Mouse (Mus musculus) forebrain, embryonic 14.5 days (tissue): ENCODE data around the gene 1700003F12Rik. TPM values are rescaled to one million over a fixed set of nuclear protein-coding genes. Genes with fewer than 3 reads are reported as not detected.

ENCODE experiments used
- ATAC-seq: fragments of 200-750 bp; cut with Nextera tagmentation; 2 replicates; pipeline ENCODE4 v1.8.0; 2017; ENCODE audit warnings: mild to moderate bottlenecking, moderate library complexity
- DNase-seq: peaks from one replicate; pipeline ENCODE4 v3.0.0-alpha.2; 2015; ENCODE audit warnings: low spot score
- H3K27ac ChIP-seq: fragments of 300-500 bp; sonication (generic); 2 replicates; pipeline ENCODE4 v1.5.1; 2014; ENCODE audit warnings: low read depth, mild to moderate bottlenecking, control low read depth, low read length, moderate library complexity
- H3K27me3 ChIP-seq: fragments of 300-500 bp; sonication (generic); replicated peaks from 2 replicates; pipeline ENCODE4 v1.6.1; 2014; ENCODE audit warnings: low read length, control low read depth, mixed read lengths; ENCODE audit not compliant: control insufficient read depth, insufficient read depth
- H3K36me3 ChIP-seq: fragments of 300-500 bp; sonication (generic); 2 replicates; pipeline ENCODE4 v1.6.1; 2014; ENCODE audit warnings: low read length, control low read depth; ENCODE audit not compliant: control insufficient read depth, insufficient read depth
- H3K4me1 ChIP-seq: fragments of 300-500 bp; sonication (generic); 2 replicates; pipeline ENCODE4 v1.6.1; 2014; ENCODE audit warnings: antibody characterized with exemption, low read length, control low read depth; ENCODE audit not compliant: control insufficient read depth, insufficient read depth
- H3K4me2 ChIP-seq: fragments of 300-500 bp; sonication (generic); 2 replicates; pipeline ENCODE4 v1.6.1; 2014; ENCODE audit warnings: mild to moderate bottlenecking, control low read depth, low read length
- H3K4me3 ChIP-seq: fragments of 300-500 bp; sonication (generic); 2 replicates; pipeline ENCODE4 v1.5.1; 2014; ENCODE audit warnings: low read depth, low read length, control low read depth
- H3K9ac ChIP-seq: fragments of 300-500 bp; sonication (generic); 2 replicates; pipeline ENCODE4 v1.6.1; 2014; ENCODE audit warnings: mild to moderate bottlenecking, low read length, control low read depth, moderate library complexity
- H3K9me3 ChIP-seq: fragments of 300-500 bp; sonication (generic); replicated peaks from 2 replicates; pipeline ENCODE4 v1.6.1; 2016; ENCODE audit warnings: low read length, control low read depth, mixed read lengths; ENCODE audit not compliant: control insufficient read depth
- WGBS: fragments of 180-500 bp; shearing (Covaris S2); extraction: QIAGEN DNeasy Blood & Tissue Kit; methylation state at CpG from one replicate; pipeline ENCODE4 v1.1.7; 2014; 5-methylcytosine and 5-hydroxymethylcytosine counted together
- polyA plus RNA-seq: library from polyadenylated mRNA; unstranded; fragments of >200 nt; fragmentation: Nextera tagmentation; extraction: Ambion mirVana; gene quantifications from 2 replicates; pipeline ENCODE4 v1.2.1, GENCODE M21; 2014

The 1700003F12Rik gene
- polyA plus RNA-seq, 1 experiment from 2014 or later = 1.2 TPM

DNA sequence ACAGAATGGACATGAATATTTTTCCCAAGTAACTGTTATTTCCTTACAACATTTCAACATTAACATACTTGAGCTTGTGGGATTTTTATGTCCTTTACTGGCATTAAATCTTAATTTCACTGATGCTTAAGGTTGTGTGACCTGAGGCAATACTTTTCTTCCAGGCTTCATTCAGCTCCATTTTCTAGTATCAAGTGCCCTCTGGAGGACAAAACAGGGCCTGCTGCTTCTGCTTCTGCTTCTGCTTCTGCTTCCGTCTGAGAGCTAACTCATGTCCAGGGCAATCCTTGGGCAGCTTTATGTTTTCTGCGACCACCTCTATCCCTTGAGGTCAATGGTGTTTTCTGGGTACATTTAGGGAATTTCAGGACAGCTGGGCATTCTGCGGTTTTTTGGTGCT is 7.2 kb upstream of the 1700003F12Rik start:
- peaks cover 21% of the 10 kb centered on the region for H3K4me1 ChIP-seq
- no peak for ATAC-seq

DNA sequence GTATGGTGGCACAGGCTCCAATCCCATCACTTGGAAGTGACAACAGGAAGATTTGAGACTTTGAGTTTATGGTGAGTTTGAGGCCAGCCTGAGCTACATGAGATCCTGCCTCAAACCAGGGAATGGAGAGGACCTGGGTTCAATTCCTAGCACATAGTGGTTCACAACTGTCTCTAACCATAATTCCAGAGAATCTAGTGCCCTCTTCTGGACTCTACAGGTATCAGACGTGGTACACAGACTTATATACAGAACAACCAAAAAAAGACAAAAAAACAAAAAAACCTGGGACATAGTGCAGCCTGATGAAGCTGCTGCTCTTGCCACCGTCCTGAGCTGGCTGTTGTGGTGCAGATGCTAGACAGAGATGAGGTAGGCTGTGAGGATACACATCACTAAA is 5.3 kb upstream of the 1700003F12Rik start:
- ATAC-seq (no peak), DNase-seq (no peak)
- Histone ChIP-seq H3K9ac (no peak overlapping the region), H3K9me3 (no peaks in the 10 kb centered on the region), H3K4me3 (no peak overlapping the region), H3K27ac (no peak overlapping the region), H3K27me3 (no peaks in the 10 kb centered on the region), H3K4me2 (no peak overlapping the region), H3K36me3 (peaks cover 14% of the 10 kb centered on the region), H3K4me1 (peaks cover 21% of the 10 kb centered on the region)
- 90% methylated on average over 2 of the region's 2 CpGs for WGBS

More for the DNA sequence above, 7.2 kb upstream of the 1700003F12Rik start:
- H3K9me3 ChIP-seq = no peaks in the 10 kb centered on the region
- no peak overlapping the region for H3K9ac ChIP-seq
- no peaks in the 10 kb centered on the region for H3K27me3 ChIP-seq
- DNase-seq = peak; percentile 74
- H3K4me3 ChIP-seq = no peak overlapping the region
- H3K27ac ChIP-seq = 0 out of 2 replicates have a peak overlapping the region, but pooled peaks have one; percentile 4
- H3K4me2 ChIP-seq = no peak overlapping the region
- 83% methylated on average over 3 of the region's 3 CpGs for WGBS
- H3K36me3 ChIP-seq = peaks cover 31% of the 10 kb centered on the region

DNA sequence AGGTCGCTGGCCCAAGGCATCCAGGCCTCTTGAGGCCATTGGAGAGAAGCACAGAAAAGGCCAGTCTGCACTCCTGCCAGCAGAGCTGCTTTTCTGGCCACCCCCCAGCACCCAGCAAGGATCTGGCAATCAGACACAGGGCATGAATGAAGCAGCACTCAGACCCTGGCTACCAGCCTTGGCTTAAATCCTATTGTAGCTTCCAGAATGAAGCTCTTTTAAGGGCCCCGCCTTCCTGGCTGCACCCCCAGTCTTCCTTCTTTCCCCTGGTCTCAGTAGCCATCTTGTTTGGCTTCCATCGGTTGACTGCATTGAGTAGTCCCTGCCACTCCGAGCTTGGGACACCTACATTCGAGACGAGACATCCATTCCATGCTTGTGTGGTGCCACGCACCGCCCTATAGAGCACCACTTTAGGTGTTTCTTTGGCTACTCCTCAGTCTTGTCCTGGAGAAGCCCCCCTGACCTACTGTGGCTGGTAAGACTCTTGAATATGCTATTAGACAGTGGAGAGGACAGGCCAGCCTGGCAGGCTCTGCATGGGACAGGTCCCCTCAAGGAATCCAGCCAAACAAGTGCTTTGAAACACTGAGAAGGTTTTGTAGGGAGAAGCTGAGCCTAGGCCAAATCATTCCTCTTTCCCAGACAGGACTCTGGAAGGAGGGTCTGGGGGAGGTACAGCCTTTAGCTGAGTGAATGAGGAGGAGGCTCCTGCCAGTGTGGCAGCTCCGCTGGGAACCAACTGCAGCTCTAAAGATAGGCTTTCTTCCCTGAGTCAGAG is 3.1 kb upstream of the 1700003F12Rik start:
- Histone ChIP-seq H3K9me3 (no peaks in the 10 kb centered on the region), H3K4me2 (no peak overlapping the region), H3K9ac (0 out of 2 replicates have a peak overlapping the region, but pooled peaks have one; percentile 17), H3K36me3 (0 out of 2 replicates have a peak, but pooled peaks cover 8% of the 10 kb centered on the region), H3K4me3 (no peak overlapping the region), H3K4me1 (peaks cover 8% of the 10 kb centered on the region), H3K27ac (peak overlapping the region; percentile 80), H3K27me3 (no peaks in the 10 kb centered on the region)
- 70% methylated on average over 9 of the region's 9 CpGs for WGBS
- DNase-seq (peak; percentile 87), ATAC-seq (peak; percentile 64)

DNA sequence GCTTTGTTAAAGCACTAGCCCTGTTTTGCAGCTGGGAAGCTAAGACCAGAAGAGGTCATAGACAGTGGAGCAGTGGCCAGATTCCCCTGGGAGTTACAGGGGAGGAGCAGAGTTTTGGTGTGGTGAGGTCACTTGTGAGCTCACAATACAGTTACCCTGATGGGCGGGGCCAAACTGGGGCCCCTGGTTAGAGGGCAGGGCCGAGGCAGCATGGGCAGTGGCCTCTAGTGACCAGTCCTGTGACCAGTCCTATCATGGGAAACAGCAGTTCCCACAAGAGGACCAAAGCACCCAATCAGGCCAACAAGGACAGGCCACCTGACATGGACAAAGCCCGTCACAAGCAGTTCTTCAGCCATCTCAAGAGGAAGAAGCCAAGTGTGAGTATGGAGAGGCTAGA is 1.8 kb downstream of the 1700003F12Rik start:
- Histone ChIP-seq H3K4me3 (no peak overlapping the region), H3K36me3 (0 out of 2 replicates have a peak, but pooled peaks cover 5% of the 10 kb centered on the region), H3K9me3 (no peaks in the 10 kb centered on the region), H3K27ac (no peak overlapping the region), H3K4me1 (peaks cover 22% of the 10 kb centered on the region), H3K4me2 (no peak overlapping the region), H3K9ac (no peak overlapping the region), H3K27me3 (no peaks in the 10 kb centered on the region)
- 49% methylated on average over 3 of the region's 3 CpGs for WGBS
- DNase-seq (no peak), ATAC-seq (no peak)

DNA sequence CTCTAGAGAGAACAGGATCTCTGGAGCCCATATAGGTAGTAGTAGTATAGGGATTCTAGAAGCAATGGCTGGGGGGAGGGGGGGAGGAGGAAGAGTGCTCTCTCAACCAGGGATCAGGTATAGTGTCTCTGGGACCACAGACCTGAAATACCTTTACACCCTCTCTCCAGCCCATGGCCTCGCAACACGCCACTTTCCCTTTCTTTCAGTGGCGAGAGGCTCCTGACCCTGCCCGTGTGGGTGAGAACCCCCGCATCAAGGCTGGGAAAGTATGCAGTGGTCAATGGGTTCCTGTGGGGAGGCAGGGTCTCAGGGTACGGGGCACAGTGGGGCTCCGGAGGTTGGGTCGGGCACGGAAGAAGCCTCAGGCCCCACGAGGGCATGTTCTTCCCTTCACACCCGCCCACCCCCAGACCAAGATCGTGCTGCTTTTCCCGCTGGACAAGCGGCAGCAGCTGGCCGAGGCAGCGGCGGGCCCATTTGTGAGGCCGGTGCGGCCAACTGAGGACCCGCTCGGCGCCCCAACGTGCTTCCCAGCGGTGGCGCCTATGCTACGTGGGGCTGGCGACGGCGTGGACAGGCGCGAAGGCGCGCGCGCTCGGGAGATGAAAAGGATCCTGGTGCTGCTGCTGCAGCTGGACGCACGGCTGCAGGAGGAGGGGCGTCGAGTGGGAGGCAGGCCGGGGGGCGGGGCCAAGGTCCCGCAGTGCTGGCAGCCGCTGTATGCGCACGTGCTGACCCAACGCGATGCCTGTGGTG is 2.4 kb downstream of the 1700003F12Rik start:
- Histone ChIP-seq H3K9me3 (no peaks in the 10 kb centered on the region), H3K27me3 (no peaks in the 10 kb centered on the region), H3K4me2 (peak overlapping the region; percentile 72), H3K27ac (no peak overlapping the region), H3K36me3 (0 out of 2 replicates have a peak, but pooled peaks cover 5% of the 10 kb centered on the region), H3K4me3 (peak overlapping the region; percentile 33), H3K4me1 (peaks cover 22% of the 10 kb centered on the region), H3K9ac (peak overlapping the region; percentile 60)
- DNase-seq (peak; percentile 81), ATAC-seq (peak; percentile 67)
- 4% methylated on average over 44 of the region's 48 CpGs for WGBS

DNA sequence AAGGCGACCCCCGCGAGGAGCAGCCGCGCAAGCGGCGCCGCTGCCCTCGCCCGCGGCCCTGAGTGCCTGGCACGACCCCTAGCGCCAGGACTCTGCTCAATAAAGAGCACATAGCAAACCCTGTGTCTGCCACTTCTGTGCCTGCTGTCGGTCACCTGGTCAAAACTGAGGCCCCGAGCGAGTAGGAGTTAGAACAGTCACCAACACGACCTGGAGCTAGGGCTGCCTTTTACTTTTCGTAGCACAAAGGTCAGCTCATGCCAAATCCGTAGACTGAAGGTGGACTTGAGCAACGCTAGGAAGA is 3.0 kb downstream of the 1700003F12Rik start:
- DNase-seq (no peak), ATAC-seq (no peak)
- 0 out of 2 replicates have a peak, but pooled peaks cover 5% of the 10 kb centered on the region for H3K36me3 ChIP-seq
- peak overlapping the region; percentile 60; the same call in 1 of the 2 replicates for H3K9ac ChIP-seq
- 14% methylated on average over 20 of the region's 20 CpGs for WGBS
- H3K9me3 ChIP-seq = no peaks in the 10 kb centered on the region
- H3K4me1 ChIP-seq = peaks cover 22% of the 10 kb centered on the region
- peak overlapping the region; percentile 33 for H3K4me3 ChIP-seq
- H3K27ac ChIP-seq = no peak overlapping the region
- H3K27me3 ChIP-seq = no peaks in the 10 kb centered on the region
- peak overlapping the region; percentile 72 for H3K4me2 ChIP-seq

DNA sequence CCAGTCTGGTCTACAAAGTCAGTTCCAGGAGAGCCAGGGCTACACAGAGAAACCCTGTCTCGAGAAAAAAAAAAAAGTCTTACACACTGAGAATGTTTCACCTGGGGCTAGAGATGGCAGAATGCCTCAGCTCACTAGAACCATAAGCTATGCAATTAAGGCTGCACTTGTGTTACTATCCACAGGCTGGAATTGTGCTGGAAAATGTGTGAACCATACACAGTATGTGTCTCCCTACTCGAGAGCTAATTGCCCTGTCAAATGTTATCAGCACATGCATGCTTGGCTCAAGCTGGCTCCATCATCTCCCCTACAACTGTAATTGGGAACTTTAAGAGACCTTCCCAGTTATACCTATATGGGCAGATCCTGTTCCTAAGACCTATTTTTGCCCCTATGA is 4.1 kb downstream of the 1700003F12Rik start:
- H3K4me1 ChIP-seq = peaks cover 22% of the 10 kb centered on the region
- H3K4me3 ChIP-seq = no peak overlapping the region
- H3K9me3 ChIP-seq = no peaks in the 10 kb centered on the region
- DNase-seq (peak; percentile 41), ATAC-seq (no peak)
- H3K27me3 ChIP-seq = no peaks in the 10 kb centered on the region
- WGBS = 56% methylated on average over 2 of the region's 2 CpGs
- H3K27ac ChIP-seq = no peak overlapping the region
- 0 out of 2 replicates have a peak, but pooled peaks cover 5% of the 10 kb centered on the region for H3K36me3 ChIP-seq
- no peak overlapping the region for H3K4me2 ChIP-seq
- no peak overlapping the region for H3K9ac ChIP-seq

DNA sequence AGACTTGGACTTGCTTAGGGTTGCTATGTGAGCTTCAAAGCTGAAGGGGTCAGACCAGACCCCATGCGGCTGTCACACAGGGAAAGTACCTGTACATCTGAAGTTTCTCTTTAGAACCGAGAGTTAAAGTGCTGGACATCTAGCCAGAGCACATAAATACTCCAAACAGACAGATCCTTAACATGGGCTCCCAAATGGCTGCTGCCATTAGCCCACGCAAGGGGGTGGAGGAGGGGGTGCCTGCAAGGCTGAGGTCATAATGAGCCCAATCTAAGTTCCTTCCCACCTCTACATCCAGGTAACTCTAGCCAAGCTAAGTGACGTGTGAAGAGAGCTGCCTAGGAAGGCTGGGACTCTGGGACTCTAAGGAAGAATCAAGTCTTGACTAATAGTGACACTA is 4.6 kb downstream of the 1700003F12Rik start, which contains the start of gene Actl10:
Actl10 (plus strand) TSS at position 301 of the 400 bp plus-strand sequence.
- WGBS = 92% methylated on average over 4 of the region's 4 CpGs
- Histone ChIP-seq H3K36me3 (0 out of 2 replicates have a peak, but pooled peaks cover 4% of the 10 kb centered on the region), H3K27ac (peak within 1 kb of the TSS; percentile 60; the same call in 1 of the 2 replicates), H3K27me3 (no peaks in the 10 kb centered on the region), H3K9ac (0 out of 2 replicates have a peak within 1 kb of the TSS, but pooled peaks have one; percentile 17), H3K4me3 (no peak within 1 kb of the TSS), H3K4me1 (peaks cover 22% of the 10 kb centered on the region), H3K4me2 (peak within 1 kb of the TSS; percentile 37), H3K9me3 (no peaks in the 10 kb centered on the region)
- DNase-seq (no peak), ATAC-seq (no peak)
